Mouse (Mus musculus): ENCODE measurements at regions not wholly inside any gene's neighbourhood (a gene's known extent, or its start where the extent isn't known, plus 50 kb on each side); places are given as distances from the start of the nearest gene placed in this dataset.

- TF ChIP-seq CTCF (IDR thresholded peaks at IDR 0.05; ENCODE audit: low read depth) (no peak), EP300 (IDR thresholded peaks at IDR 0.05; ENCODE audit: low read depth) (no peak)
These were observed 92.5 kb upstream of the Kcnd3 start for GRCm38 (mm10) chr3:105359636-105360035.

All from liver, postnatal 0 days (tissue).